Mouse (Mus musculus): ENCODE measurements around the gene Fat2.

DNA sequence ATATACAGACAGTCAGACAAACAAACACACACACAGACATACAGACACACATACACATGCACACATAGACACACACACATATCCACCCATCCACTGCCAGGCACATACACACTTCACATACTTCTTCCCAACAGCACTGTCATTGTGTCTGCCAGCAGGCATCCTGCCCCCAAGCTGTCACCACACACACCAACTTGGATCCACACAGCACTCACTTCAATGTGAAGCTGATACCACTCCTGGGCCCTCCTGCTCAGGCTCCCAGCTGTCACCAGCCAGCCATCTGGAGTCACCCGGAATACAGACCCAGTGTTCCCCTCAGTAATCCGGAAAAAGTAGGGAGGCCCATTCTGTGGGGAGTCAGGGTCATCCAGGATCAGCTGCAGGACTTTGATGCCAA is 70.7 kb downstream of the Fat2 start:
- no peak for TF ChIP-seq EP300 (IDR thresholded peaks at IDR 0.05; ENCODE audit: low read depth)
- TF ChIP-seq CTCF (IDR thresholded peaks at IDR 0.05; ENCODE audit: low read depth), result no peak

Data from liver, postnatal 0 days (tissue).